Mouse (Mus musculus) olfactory bulb, adult 2 months (tissue): ENCODE measurements around the gene Trank1.

ENCODE experiments used
- CTCF ChIP-seq: fragments of 200-500 bp; IDR thresholded peaks from 2 replicates; pipeline ENCODE4 v1.5.1; 2012; ENCODE audit warnings: low read depth, mild to moderate bottlenecking, low read length, moderate library complexity; ENCODE audit not compliant: insufficient read depth
- POLR2A ChIP-seq: fragments of 200-500 bp; IDR thresholded peaks from 2 replicates; pipeline ENCODE4 v1.6.1; 2012; ENCODE audit warnings: mild to moderate bottlenecking, low read depth, low read length, moderate library complexity; ENCODE audit not compliant: insufficient read depth

GRCm38 (mm10) chr9:111386569-111386968 is 75.0 kb downstream of the Trank1 start:
- TF ChIP-seq CTCF (no peak), POLR2A (no peak)
